8 mouse cellular contexts compared by ENCODE assay signal in the genomic region with DNA sequence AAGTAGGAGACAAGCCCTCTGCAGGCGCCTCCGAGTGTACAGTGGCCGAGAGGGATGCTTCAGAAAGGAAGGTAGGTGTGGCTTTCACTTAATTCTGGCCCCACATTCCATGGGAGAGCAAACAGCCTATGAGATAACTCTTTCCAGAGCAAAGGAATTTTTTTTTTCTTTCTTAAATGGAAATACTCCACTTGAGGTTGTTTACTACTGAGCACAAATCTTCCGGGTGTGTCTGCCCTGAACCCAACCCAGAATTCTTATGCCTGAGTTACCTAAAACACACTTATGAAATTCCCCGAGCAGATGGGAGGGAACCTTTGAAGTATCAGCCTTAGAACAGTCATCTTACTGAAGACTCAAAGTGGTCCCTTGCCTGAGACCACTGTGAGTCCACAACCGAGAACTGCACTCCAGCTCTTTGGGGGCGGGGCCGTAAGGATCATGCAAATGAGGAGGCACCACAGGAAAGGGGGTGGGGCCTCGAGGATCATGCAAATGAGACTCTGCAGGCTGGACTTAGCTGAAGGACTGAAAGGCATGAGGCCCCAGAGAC.
A peak's percentile ranks its signal among the peaks of the same experiment; 100 is the strongest.
DNase-seq lines count a peak whose midpoint lies in the region; ATAC-seq and TF ChIP-seq lines count a peak whose summit lies in the region.

No protein-coding gene starts in this region.

- 39% methylated on average over 9 of the region's 9 CpGs for WGBS in forebrain, embryonic 15.5 days
- 69% methylated on average over 9 of the region's 9 CpGs for WGBS in kidney, adult 2 months

- peak; percentile 24 to 25 for DNase-seq in urinary bladder, adult 18-20 months (ENCODE audit: low spot score in 2 of 2)
- DNase-seq in urinary bladder, postnatal 10 days (ENCODE audit: low spot score): no peak
- peak; percentile 51 for DNase-seq in kidney, adult 2 months
- peak; percentile 8 to 26 for DNase-seq in thymus, postnatal 36 days
- DNase-seq in left cerebral cortex, adult 11 months (ENCODE audit: low spot score): no peak
- no peak for DNase-seq in cerebellum, adult 8-10 months

- H3K9me3 ChIP-seq in forebrain, embryonic 15.5 days: no peaks in the 10 kb centered on the region

- TF ChIP-seq POLR2A in kidney, adult 2 months (IDR thresholded peaks at IDR 0.05; ENCODE audit: low read depth, low read length): no peak

- H3K4me1 ChIP-seq in forebrain, embryonic 15.5 days: no peaks in the 10 kb centered on the region
- H3K4me1 ChIP-seq in kidney, adult 2 months (ENCODE audit: control insufficient read depth, insufficient read depth, low read length): no peaks in the 10 kb centered on the region; the same call in 1 of the 2 replicates

- no peak overlapping the region for H3K4me2 ChIP-seq in forebrain, embryonic 15.5 days (replicated peaks)

- no peak for TF ChIP-seq CTCF in kidney, adult 2 months (conservative IDR thresholded peaks at IDR 0.05; ENCODE audit: insufficient read depth, insufficient read length, low read depth, low read length)

- H3K4me3 ChIP-seq in forebrain, embryonic 15.5 days: no peak overlapping the region
- no peak overlapping the region for H3K4me3 ChIP-seq in kidney, adult 2 months (ENCODE audit: insufficient read depth, low read depth, low read length)

- no peaks in the 10 kb centered on the region for H3K27me3 ChIP-seq in forebrain, embryonic 15.5 days
- H3K27me3 ChIP-seq in kidney, adult 2 months (replicated peaks; ENCODE audit: control insufficient read depth, insufficient read depth, low read length): no peaks in the 10 kb centered on the region

- H3K27ac ChIP-seq in forebrain, embryonic 15.5 days (replicated peaks): no peak overlapping the region
- H3K27ac ChIP-seq in kidney, adult 2 months (ENCODE audit: insufficient read depth, low read depth, low read length): peak overlapping the region; percentile 12; the same call in 1 of the 2 replicates

- no peak overlapping the region for H3K9ac ChIP-seq in forebrain, embryonic 15.5 days (replicated peaks)

- H3K36me3 ChIP-seq in forebrain, embryonic 15.5 days: peaks cover 43% of the 10 kb centered on the region
- H3K36me3 ChIP-seq in kidney, adult 2 months (ENCODE audit: control insufficient read depth, insufficient read depth, low read length): peaks cover 15% of the 10 kb centered on the region

- peak; percentile 70 for ATAC-seq in forebrain, embryonic 15.5 days (replicated peaks)
- peak; percentile 68 for ATAC-seq in megakaryocyte progenitor cell, adult 5-6 weeks (replicated peaks; ENCODE audit: poor library complexity)

Comparison
In these comparisons a context has a peak if more than half of its experiments do, and no peak if none do; other contexts are left out.
1. DNase-seq: peak in urinary bladder, adult 18-20 months (2 of 2), kidney, adult 2 months (single experiment) and thymus, postnatal 36 days (2 of 2); none in urinary bladder, postnatal 10 days (single experiment), left cerebral cortex, adult 11 months (single experiment) and cerebellum, adult 8-10 months (single experiment).